Mouse (Mus musculus): ENCODE measurements around the gene Gm21921. TPM values are rescaled to one million over a fixed set of nuclear protein-coding genes. Genes with fewer than 3 reads are reported as not detected.

Gm21921 gene
- not detected for polyA plus RNA-seq (2017; shearing (Covaris generic))

GRCm38 (mm10) chrY:24796143-24796542 is at the start of gene Gm21921:
Gene Gm21921, minus strand, starts transcription at chrY:24796243.

Measured in effector memory CD4-positive, alpha-beta T cell, adult 5 months (primary cell).